Comparison of ENCODE assay signal across 8 mouse cellular contexts in the genomic region with DNA sequence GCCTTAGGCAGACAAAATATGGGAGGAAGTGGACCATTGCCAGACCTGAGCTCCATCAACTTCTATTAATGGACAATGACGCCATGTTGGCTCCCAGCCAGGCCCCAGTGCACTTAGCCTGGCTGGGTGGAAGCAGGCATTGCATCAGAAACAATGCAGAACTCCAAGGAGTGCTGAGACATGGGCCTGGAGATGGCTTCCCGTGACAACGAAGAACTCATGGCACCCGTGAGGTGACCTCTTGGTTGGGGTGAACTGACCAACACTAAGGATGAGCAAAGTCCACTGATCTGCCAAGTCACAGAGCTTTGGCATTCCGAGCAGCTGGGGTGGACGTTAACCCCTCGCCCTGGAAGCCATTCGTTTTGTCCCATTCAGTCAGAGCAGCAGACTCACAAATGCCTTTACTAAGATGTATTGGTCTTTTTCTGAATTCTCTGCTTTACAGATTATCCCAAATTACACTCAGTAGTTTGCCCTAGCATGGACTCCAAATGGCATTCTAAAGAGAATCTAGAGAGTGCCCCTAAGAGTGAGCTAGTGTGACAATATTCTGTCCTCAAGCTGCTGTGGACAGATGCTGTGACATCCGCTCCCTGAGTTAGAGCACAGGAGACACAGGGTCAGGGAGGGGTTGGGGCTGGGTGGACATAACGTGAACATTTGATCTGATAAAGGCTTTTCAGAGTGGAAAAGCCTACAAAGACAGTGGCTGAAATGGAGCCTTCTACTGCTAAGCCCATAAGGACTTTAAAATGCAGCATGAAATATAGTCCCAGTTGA.
DNase-seq lines count a peak whose midpoint lies in the region; ATAC-seq and TF ChIP-seq lines count a peak whose summit lies in the region.

No protein-coding gene starts in this region.

- WGBS in hindbrain, embryonic 15.5 days, result 50% methylated on average over 10 of the region's 10 CpGs
- 69% methylated on average over 10 of the region's 10 CpGs for WGBS in hindbrain, embryonic 12.5 days
- WGBS in neural tube, embryonic 14.5 days, result 49% methylated on average over 10 of the region's 10 CpGs
- 95% methylated on average over 10 of the region's 10 CpGs for WGBS in thymus, adult 2 months

- no peaks in the 10 kb centered on the region for H3K27me3 ChIP-seq in hindbrain, embryonic 15.5 days
- H3K27me3 ChIP-seq in hindbrain, embryonic 12.5 days, result no peaks in the 10 kb centered on the region
- no peaks in the 10 kb centered on the region for H3K27me3 ChIP-seq in neural tube, embryonic 14.5 days (ENCODE audit: control insufficient read depth, insufficient read depth, low read length)
- no peaks in the 10 kb centered on the region for H3K27me3 ChIP-seq in thymus, adult 2 months (ENCODE audit: control insufficient read depth, insufficient read depth, low read length)

- no peaks in the 10 kb centered on the region for H3K36me3 ChIP-seq in hindbrain, embryonic 15.5 days
- no peaks in the 10 kb centered on the region for H3K36me3 ChIP-seq in hindbrain, embryonic 12.5 days
- H3K36me3 ChIP-seq in neural tube, embryonic 14.5 days (ENCODE audit: control insufficient read depth, insufficient read depth, low read length), result no peaks in the 10 kb centered on the region
- no peaks in the 10 kb centered on the region for H3K36me3 ChIP-seq in thymus, adult 2 months (ENCODE audit: control insufficient read depth, insufficient read depth, low read length)

- TF ChIP-seq POLR2A in thymus, adult 2 months (IDR thresholded peaks at IDR 0.05; ENCODE audit: control insufficient read depth, extremely low read depth, insufficient read depth, low read length, poor library complexity), result no peak

- H3K4me2 ChIP-seq in hindbrain, embryonic 15.5 days, result no peak overlapping the region
- H3K4me2 ChIP-seq in hindbrain, embryonic 12.5 days (replicated peaks), result no peak overlapping the region
- peak overlapping the region; percentile 8; the same call in 1 of the 2 replicates for H3K4me2 ChIP-seq in neural tube, embryonic 14.5 days (ENCODE audit: low read depth, low read length)

- no peak overlapping the region for H3K4me3 ChIP-seq in hindbrain, embryonic 15.5 days
- H3K4me3 ChIP-seq in hindbrain, embryonic 12.5 days, result no peak overlapping the region
- H3K4me3 ChIP-seq in neural tube, embryonic 14.5 days (ENCODE audit: low read depth, low read length), result no peak overlapping the region
- H3K4me3 ChIP-seq in thymus, adult 2 months (ENCODE audit: control insufficient read depth, insufficient read depth, low read length), result no peak overlapping the region

- DNase-seq in gastrocnemius, postnatal 14 days, result peak; percentile 83
- peak; percentile 72 for DNase-seq in kidney, adult 11 months
- peak; percentile 49 to 91 for DNase-seq in left cerebral cortex, postnatal 10 days (ENCODE audit: extremely low spot score in 1 of 2, low spot score in 2 of 2)
- no peak for DNase-seq in thymus, adult 2 months

- no peaks in the 10 kb centered on the region for H3K9me3 ChIP-seq in hindbrain, embryonic 15.5 days
- no peaks in the 10 kb centered on the region for H3K9me3 ChIP-seq in hindbrain, embryonic 12.5 days (replicated peaks)
- no peaks in the 10 kb centered on the region for H3K9me3 ChIP-seq in neural tube, embryonic 14.5 days (ENCODE audit: control insufficient read depth, low read length)

- H3K4me1 ChIP-seq in hindbrain, embryonic 15.5 days (replicated peaks), result no peaks in the 10 kb centered on the region
- no peaks in the 10 kb centered on the region for H3K4me1 ChIP-seq in hindbrain, embryonic 12.5 days
- peaks cover 5% of the 10 kb centered on the region; the same call in 1 of the 2 replicates for H3K4me1 ChIP-seq in neural tube, embryonic 14.5 days (ENCODE audit: control insufficient read depth, insufficient read depth, low read length)
- no peaks in the 10 kb centered on the region for H3K4me1 ChIP-seq in thymus, adult 2 months (replicated peaks; ENCODE audit: control insufficient read depth, insufficient read depth, low read length)

- intact Hi-C loops in gastrocnemius, postnatal 14 days (cut with DNase I; ENCODE audit: low total_unique reads), result no loop called here
- intact Hi-C loops in left cerebral cortex, postnatal 10 days (cut with DNase I), result loop anchor here (10.0 kb wide), 1 partner anchor 105 kb away; a partner anchor contains a TSS

- peak; percentile 61; the same call in 1 of the 2 replicates for ATAC-seq in hindbrain, embryonic 15.5 days (ENCODE audit: low FRiP score, low read depth)
- no peak for ATAC-seq in hindbrain, embryonic 12.5 days (ENCODE audit: low FRiP score)
- peak; percentile 84 for ATAC-seq in cerebellum, adult (ENCODE audit: insufficient number of reproducible peaks, low FRiP score, low TSS enrichment)
- peak; percentile 74; the same call in 1 of the 2 replicates for ATAC-seq in neural tube, embryonic 14.5 days (ENCODE audit: low read depth)

- no peak for TF ChIP-seq CTCF in thymus, adult 2 months (IDR thresholded peaks at IDR 0.05; ENCODE audit: borderline replicate concordance, control insufficient read depth, extremely low read depth, insufficient read depth, low read length, poor library complexity)

- no peak overlapping the region for H3K9ac ChIP-seq in hindbrain, embryonic 15.5 days
- H3K9ac ChIP-seq in hindbrain, embryonic 12.5 days, result no peak overlapping the region
- H3K9ac ChIP-seq in neural tube, embryonic 14.5 days (replicated peaks; ENCODE audit: low read depth, low read length), result no peak overlapping the region

- no peak overlapping the region for H3K27ac ChIP-seq in hindbrain, embryonic 15.5 days (replicated peaks)
- no peak overlapping the region; the same call in 1 of the 2 replicates for H3K27ac ChIP-seq in hindbrain, embryonic 12.5 days
- peak overlapping the region; percentile 28; the same call in 1 of the 2 replicates for H3K27ac ChIP-seq in neural tube, embryonic 14.5 days (ENCODE audit: low read depth, low read length)
- H3K27ac ChIP-seq in thymus, adult 2 months (ENCODE audit: control insufficient read depth, insufficient read depth, low read length), result no peak overlapping the region
